Mouse (Mus musculus) lung, embryonic 15.5 days (tissue): Measurements from ENCODE around the gene Myt1l. TPM values are rescaled to one million over a fixed set of nuclear protein-coding genes. Genes with fewer than 3 reads are reported as not detected.

Experiments
- ATAC-seq: fragments of 200-750 bp; cut with Nextera tagmentation; 2 replicates; pipeline ENCODE4 v1.8.0; 2017; ENCODE audit warnings: moderate number of reproducible peaks, borderline replicate concordance; ENCODE audit not compliant: low FRiP score, low TSS enrichment; ENCODE audit errors: extremely low read depth
- H3K27ac ChIP-seq: fragments of 300-500 bp; sonication (generic); 2 replicates; pipeline ENCODE4 v1.5.1; 2015; ENCODE audit warnings: moderate library complexity, mild to moderate bottlenecking, inconsistent platforms
- H3K27me3 ChIP-seq: fragments of 300-500 bp; sonication (generic); 2 replicates; pipeline ENCODE4 v1.6.1; 2015; ENCODE audit warnings: inconsistent platforms
- H3K36me3 ChIP-seq: fragments of 300-500 bp; sonication (generic); 2 replicates; pipeline ENCODE4 v1.6.1; 2015; ENCODE audit warnings: inconsistent platforms
- H3K4me1 ChIP-seq: fragments of 300-500 bp; sonication (generic); 2 replicates; pipeline ENCODE4 v1.6.1; 2015; ENCODE audit warnings: inconsistent platforms
- H3K4me2 ChIP-seq: fragments of 300-500 bp; sonication (generic); 2 replicates; pipeline ENCODE4 v1.6.1; 2015; ENCODE audit warnings: inconsistent platforms, mild to moderate bottlenecking, moderate library complexity
- H3K4me3 ChIP-seq: fragments of 300-500 bp; sonication (generic); 2 replicates; pipeline ENCODE4 v1.5.1; 2015; ENCODE audit warnings: mild to moderate bottlenecking, inconsistent platforms
- H3K9ac ChIP-seq: fragments of 300-500 bp; sonication (generic); 2 replicates; pipeline ENCODE4 v1.6.1; 2015; ENCODE audit warnings: inconsistent platforms
- H3K9me3 ChIP-seq: fragments of 300-500 bp; sonication (generic); 2 replicates; pipeline ENCODE4 v1.6.1; 2016; ENCODE audit warnings: inconsistent platforms
- WGBS: fragments of 180-500 bp; shearing (Covaris S2); methylation state at CpG from one replicate; pipeline ENCODE4 v1.1.7; 2015; 5-methylcytosine and 5-hydroxymethylcytosine counted together
- polyA plus RNA-seq: library from polyadenylated mRNA; unstranded; fragments of >200 nt; fragmentation: Nextera tagmentation; extraction: Ambion mirVana; gene quantifications from 2 replicates; pipeline ENCODE4 v1.2.1, GENCODE M21; 2015

The Myt1l gene
- polyA plus RNA-seq, 1 experiment from 2014 or later, result 0.27 TPM

DNA sequence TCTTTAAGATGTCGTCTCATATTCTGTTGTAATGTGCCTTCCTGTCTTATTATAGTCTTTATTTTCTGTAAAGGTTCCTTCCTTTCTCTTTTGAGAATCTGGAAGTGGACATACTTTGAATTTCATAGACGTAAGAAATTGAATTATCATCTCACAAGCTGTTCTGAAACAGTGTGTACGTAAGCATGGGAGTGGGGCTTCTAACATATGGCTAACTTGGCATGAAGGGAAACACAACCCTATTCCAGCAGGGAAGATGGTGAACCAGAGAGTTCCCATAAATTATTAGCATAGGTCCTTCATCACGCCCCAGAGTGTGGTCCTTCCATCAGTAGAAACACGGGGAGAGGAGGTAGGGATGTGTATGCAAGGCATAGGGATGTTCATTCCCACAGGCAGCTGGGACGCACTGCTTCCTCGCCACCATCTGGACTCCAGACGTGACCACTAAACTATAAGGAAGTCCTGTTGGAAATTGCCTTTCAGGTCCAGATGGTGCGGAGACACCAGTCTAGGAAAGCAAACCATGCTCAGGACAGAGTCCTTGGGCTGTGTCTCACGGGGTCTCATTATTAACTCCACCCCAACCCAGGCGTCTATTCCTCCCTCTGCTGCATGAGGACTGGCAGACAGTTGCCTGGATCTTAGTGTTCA, 111.5 kb downstream of the Myt1l start:
- no peak for ATAC-seq
- H3K9ac ChIP-seq, result no peak overlapping the region
- 71% methylated on average over 11 of the region's 11 CpGs for WGBS
- H3K36me3 ChIP-seq, result no peaks in the 10 kb centered on the region
- H3K9me3 ChIP-seq, result no peaks in the 10 kb centered on the region
- H3K4me2 ChIP-seq, result no peak overlapping the region
- H3K4me1 ChIP-seq, result no peaks in the 10 kb centered on the region
- H3K4me3 ChIP-seq, result no peak overlapping the region
- no peaks in the 10 kb centered on the region for H3K27me3 ChIP-seq
- no peak overlapping the region for H3K27ac ChIP-seq

DNA sequence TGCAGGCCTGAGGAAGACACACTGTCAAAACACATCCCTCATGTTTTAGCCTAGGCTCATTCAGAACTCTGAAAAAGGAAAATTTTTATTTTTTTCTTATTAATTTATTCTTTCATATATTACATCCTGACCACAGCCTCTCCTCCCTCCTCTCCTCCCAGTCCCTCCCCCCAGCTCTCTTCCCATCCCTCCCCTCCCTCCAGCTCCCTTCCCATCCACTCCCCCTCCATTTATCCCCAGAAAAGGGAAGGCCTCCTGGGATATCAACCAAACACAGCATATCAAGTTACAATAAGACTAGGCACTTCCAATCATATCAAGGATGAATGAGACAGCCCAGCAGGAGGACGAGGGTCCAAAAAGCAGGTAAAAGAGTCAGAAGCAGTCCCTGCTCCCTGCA, 112.0 kb downstream of the Myt1l start:
- Histone ChIP-seq H3K36me3 (no peaks in the 10 kb centered on the region), H3K27me3 (no peaks in the 10 kb centered on the region), H3K4me3 (no peak overlapping the region), H3K4me2 (no peak overlapping the region), H3K9me3 (no peaks in the 10 kb centered on the region), H3K27ac (no peak overlapping the region), H3K9ac (no peak overlapping the region), H3K4me1 (no peaks in the 10 kb centered on the region)
- WGBS, result 53% methylated on average over 1 of the region's 1 CpGs
- ATAC-seq, result no peak

DNA sequence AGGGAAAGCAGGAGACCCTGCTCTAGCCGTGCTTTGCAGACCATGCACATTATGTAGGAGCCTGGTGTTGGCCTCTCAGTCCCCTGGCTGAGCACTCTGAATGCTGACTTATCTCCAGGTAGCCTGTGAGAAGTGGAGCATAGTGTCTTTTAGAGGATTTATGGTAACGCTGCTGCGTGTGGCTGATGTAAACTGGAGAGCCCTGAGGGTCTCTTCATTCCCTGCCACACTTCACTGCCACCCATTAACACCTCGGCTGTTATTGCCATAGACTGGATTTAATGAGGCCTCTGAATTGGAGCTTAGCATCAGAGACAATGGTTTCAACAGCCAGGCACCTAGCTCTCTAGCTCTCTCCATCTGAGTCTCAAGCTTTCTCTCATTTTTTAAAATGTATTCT, 114.7 kb downstream of the Myt1l start:
- Histone ChIP-seq H3K36me3 (no peaks in the 10 kb centered on the region), H3K4me2 (no peak overlapping the region), H3K9ac (no peak overlapping the region), H3K4me3 (no peak overlapping the region), H3K4me1 (no peaks in the 10 kb centered on the region), H3K27ac (no peak overlapping the region), H3K27me3 (no peaks in the 10 kb centered on the region), H3K9me3 (no peaks in the 10 kb centered on the region)
- no peak for ATAC-seq
- WGBS, result 28% methylated on average over 4 of the region's 4 CpGs

DNA sequence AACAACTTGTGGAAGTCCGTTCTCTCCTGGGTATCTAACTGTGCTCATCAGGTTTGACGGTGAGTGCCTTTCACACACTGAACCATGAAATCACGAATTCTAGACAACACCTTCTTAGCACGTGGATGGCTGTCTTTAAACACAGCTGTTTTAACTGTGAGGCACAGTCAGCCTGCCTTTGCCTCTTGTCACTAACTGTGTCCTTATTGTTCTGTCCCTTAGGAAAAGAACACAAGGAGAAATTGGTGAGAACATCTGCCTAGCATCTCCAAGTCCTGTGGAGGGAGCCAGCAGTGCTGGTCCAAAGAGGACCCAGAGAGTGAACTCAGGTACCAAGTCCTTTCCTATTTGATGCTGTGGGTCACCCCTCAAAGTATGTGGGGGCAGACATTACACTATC, 115.9 kb downstream of the Myt1l start:
- Histone ChIP-seq H3K27ac (no peak overlapping the region), H3K9me3 (no peaks in the 10 kb centered on the region), H3K4me3 (no peak overlapping the region), H3K36me3 (no peaks in the 10 kb centered on the region), H3K4me2 (no peak overlapping the region), H3K27me3 (no peaks in the 10 kb centered on the region), H3K9ac (no peak overlapping the region), H3K4me1 (no peaks in the 10 kb centered on the region)
- WGBS, result 73% methylated on average over 4 of the region's 4 CpGs
- no peak for ATAC-seq

DNA sequence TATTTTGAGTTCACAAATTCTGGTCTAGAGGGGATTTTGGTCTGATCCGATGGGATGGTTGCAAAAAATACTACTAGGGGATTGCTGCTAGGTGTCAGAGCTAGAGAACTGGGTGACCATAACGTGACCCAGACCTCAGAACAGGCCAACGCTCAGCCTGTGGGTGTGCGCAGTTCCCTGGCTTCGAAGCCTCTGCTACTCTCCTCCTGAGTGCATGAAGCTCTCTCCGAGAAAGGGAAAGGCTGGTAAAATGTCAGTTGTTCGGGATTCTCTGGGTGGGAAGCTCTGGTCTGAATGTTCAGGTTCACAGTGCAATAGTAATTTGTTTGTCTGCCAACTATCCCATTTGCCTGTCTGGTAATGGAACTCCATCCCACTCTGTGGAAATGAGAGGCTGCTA, 116.5 kb downstream of the Myt1l start:
- H3K27me3 ChIP-seq, result no peaks in the 10 kb centered on the region
- no peaks in the 10 kb centered on the region for H3K4me1 ChIP-seq
- no peak for ATAC-seq
- H3K9me3 ChIP-seq, result no peaks in the 10 kb centered on the region
- 82% methylated on average over 7 of the region's 7 CpGs for WGBS
- no peak overlapping the region for H3K27ac ChIP-seq
- no peak overlapping the region for H3K4me3 ChIP-seq
- H3K4me2 ChIP-seq, result no peak overlapping the region
- no peak overlapping the region for H3K9ac ChIP-seq
- H3K36me3 ChIP-seq, result no peaks in the 10 kb centered on the region

DNA sequence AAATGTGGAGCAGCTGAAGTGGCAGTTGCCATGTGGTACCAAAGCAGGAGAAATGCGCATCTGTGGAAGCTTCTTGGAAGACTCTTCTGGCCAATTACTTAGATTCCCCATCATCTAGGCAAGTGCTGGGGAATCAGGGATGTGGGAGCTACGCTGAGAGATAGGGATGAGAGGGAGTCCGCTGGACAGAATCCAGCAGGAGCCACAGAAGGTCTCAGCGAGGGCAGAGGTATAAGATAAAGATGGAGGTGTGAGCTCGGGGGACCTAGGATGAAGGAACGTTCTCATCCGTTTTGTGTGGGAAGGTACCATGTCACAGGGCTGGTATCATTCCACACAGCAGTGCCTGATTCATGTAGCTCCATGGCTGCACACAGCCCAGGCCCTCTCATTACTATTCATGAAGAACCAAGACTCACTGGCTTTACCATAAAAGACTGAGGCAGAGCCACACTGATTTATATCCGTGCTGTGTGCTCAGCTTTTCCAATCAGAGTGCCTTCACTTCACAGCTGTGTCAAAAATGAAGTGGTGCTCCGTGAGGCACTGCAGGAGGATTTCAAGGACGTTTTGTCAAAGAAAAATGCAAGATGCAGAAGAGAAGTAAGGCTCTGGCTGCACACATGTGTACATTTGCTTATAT, 121.4 kb downstream of the Myt1l start:
- WGBS, result 63% methylated on average over 10 of the region's 10 CpGs
- Histone ChIP-seq H3K4me3 (no peak overlapping the region), H3K4me1 (no peaks in the 10 kb centered on the region), H3K9ac (no peak overlapping the region), H3K9me3 (no peaks in the 10 kb centered on the region), H3K27ac (no peak overlapping the region), H3K27me3 (no peaks in the 10 kb centered on the region), H3K36me3 (no peaks in the 10 kb centered on the region), H3K4me2 (no peak overlapping the region)
- ATAC-seq, result no peak

DNA sequence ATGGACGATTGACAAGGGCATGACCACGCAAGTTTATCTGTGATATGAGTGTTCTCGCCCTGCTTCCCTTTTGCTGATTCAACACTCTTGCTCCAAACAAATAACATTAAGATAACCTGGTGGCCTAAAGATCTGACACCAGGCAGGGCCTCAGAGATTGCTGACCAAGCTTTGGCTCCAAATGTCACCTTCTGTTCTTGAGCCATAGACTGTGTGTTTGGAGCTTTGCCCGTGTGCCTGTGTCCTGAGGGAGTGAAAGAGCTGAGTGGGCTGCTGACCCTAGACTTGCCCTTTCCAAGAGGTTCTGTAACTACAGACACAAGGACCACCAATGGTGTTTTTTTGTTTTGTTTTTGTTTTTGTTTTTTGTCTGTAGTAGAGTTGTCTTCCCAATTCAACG, 124.3 kb downstream of the Myt1l start:
- no peak overlapping the region for H3K9ac ChIP-seq
- WGBS, result 46% methylated on average over 5 of the region's 5 CpGs
- H3K4me2 ChIP-seq, result no peak overlapping the region
- no peaks in the 10 kb centered on the region for H3K4me1 ChIP-seq
- H3K4me3 ChIP-seq, result no peak overlapping the region
- no peaks in the 10 kb centered on the region for H3K36me3 ChIP-seq
- no peaks in the 10 kb centered on the region for H3K27me3 ChIP-seq
- no peaks in the 10 kb centered on the region for H3K9me3 ChIP-seq
- no peak for ATAC-seq
- no peak overlapping the region for H3K27ac ChIP-seq

DNA sequence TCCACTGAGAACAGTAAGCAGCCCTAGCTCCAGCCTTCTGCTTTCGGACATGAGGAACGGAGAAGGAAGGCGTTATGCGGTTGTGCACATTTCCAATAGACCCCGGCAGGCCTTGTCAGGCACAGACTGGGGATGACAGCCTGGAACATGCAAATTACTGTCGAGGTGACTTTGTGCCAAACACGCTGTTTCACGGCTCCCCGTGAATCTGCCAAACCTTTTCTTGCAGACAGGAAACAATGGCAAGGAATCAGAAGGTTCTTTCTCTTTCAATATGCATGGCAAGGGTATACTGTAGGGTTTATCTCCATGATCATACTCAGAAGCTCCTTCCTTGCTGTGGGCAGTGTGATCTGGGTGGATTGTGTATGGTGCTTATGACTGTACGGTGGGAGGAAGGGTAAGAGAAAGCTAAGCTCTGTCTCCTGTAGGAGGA, 127.0 kb downstream of the Myt1l start:
- WGBS, result 83% methylated on average over 10 of the region's 10 CpGs
- no peaks in the 10 kb centered on the region for H3K27me3 ChIP-seq

DNA sequence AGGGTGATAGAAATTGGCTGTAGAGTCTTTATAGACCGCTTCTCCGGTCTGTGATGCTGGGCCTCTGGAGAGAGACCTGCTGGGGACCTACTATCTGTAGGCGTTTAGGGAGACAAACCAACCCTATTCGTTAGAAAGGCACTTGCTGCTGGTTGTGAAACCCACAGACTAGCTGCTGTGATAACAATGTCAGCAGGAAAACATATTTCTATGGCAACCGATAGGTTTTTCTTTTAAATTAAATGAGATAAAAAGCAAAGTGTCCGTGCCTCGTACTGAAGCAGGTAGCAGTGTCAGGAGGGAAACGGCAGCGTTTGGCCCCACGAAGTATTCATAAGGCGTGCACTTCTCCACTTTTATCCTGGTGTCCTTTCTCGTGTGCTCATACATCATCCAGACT, 127.5 kb downstream of the Myt1l start:
- Histone ChIP-seq H3K9me3 (no peaks in the 10 kb centered on the region), H3K27me3 (no peaks in the 10 kb centered on the region), H3K4me3 (no peak overlapping the region), H3K36me3 (no peaks in the 10 kb centered on the region), H3K27ac (no peak overlapping the region), H3K4me2 (no peak overlapping the region), H3K4me1 (no peaks in the 10 kb centered on the region), H3K9ac (no peak overlapping the region)
- WGBS, result 45% methylated on average over 12 of the region's 12 CpGs
- ATAC-seq, result no peak

More for the DNA sequence above, 127.0 kb downstream of the Myt1l start:
- Histone ChIP-seq H3K4me3 (no peak overlapping the region), H3K9me3 (no peaks in the 10 kb centered on the region), H3K4me1 (no peaks in the 10 kb centered on the region), H3K36me3 (no peaks in the 10 kb centered on the region), H3K9ac (no peak overlapping the region), H3K27ac (no peak overlapping the region), H3K4me2 (no peak overlapping the region)
- no peak for ATAC-seq

DNA sequence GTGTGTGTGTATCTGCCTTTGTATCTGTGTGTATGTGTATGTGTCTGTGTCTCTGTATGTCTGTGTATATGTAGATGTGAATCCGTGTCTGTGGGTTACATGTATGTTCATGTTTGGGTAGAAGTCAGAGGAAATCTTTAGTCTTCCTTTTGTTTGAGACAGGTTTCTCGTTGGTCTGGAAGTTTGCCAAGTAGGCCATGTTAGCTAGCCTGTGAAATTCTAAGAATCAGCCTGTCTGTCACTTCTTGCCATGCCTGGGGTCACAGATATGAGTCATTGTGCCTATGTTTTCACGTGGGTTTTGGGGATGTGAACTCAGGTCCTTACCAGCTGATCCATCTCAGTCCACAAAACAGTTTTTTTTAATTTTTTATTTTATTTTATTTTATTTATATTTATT, 128.9 kb downstream of the Myt1l start:
- no peaks in the 10 kb centered on the region for H3K9me3 ChIP-seq
- WGBS, result 35% methylated on average over 3 of the region's 3 CpGs
- no peak for ATAC-seq
- no peaks in the 10 kb centered on the region for H3K36me3 ChIP-seq
- no peak overlapping the region for H3K4me3 ChIP-seq
- no peaks in the 10 kb centered on the region for H3K27me3 ChIP-seq
- no peaks in the 10 kb centered on the region for H3K4me1 ChIP-seq
- H3K9ac ChIP-seq, result no peak overlapping the region
- no peak overlapping the region for H3K4me2 ChIP-seq
- no peak overlapping the region for H3K27ac ChIP-seq

DNA sequence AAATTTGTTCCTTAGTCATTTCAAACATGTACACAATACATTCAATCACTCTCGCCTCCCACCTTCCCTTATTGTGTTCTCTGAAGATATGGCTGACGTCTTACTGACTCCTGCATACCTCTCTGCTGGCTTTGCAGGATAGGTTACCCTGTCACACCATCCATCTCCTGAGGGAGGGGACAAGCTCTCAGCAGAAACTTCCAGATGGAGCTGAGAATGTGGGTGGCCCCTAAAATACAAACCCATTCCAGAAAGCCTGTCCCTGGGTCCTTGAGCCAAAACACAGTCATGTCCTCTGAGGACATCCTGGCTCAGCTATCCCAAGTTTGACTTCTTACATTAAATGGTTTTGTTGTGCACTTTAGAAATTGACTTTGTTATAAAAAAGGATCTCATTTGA, 129.7 kb downstream of the Myt1l start:
- ATAC-seq, result no peak
- Histone ChIP-seq H3K9me3 (no peaks in the 10 kb centered on the region), H3K27ac (no peak overlapping the region), H3K27me3 (no peaks in the 10 kb centered on the region), H3K4me2 (no peak overlapping the region), H3K4me1 (no peaks in the 10 kb centered on the region), H3K36me3 (no peaks in the 10 kb centered on the region), H3K9ac (no peak overlapping the region), H3K4me3 (no peak overlapping the region)
- WGBS, result 39% methylated on average over 2 of the region's 2 CpGs

DNA sequence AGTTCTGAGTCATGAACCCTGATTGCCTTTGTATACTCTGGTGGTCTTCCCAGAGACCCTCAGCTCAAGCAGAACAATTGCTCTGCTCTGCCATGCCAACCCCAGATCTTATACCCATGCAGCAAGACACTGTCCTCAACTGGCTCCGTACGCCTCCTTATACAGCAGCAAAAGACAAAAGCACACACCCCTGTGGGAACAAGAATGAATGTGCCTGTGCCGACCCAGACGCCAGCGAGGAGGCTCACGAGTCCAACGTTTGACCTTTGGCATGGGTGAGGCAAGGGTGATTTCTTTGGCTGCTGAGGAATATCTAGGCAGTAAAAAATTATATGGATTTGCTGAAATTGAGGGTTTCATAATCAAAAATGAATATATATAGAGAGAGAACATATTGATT, 143.8 kb downstream of the Myt1l start:
- no peak overlapping the region for H3K27ac ChIP-seq
- no peaks in the 10 kb centered on the region for H3K36me3 ChIP-seq
- H3K4me3 ChIP-seq, result no peak overlapping the region
- H3K4me1 ChIP-seq, result no peaks in the 10 kb centered on the region
- H3K27me3 ChIP-seq, result no peaks in the 10 kb centered on the region
- H3K4me2 ChIP-seq, result no peak overlapping the region
- no peaks in the 10 kb centered on the region for H3K9me3 ChIP-seq
- ATAC-seq, result no peak
- 83% methylated on average over 7 of the region's 7 CpGs for WGBS
- no peak overlapping the region for H3K9ac ChIP-seq
